Mouse (Mus musculus) midbrain, embryonic 16.5 days (tissue): ENCODE data around the gene Aida. TPM values are rescaled to one million over a fixed set of nuclear protein-coding genes. Genes with fewer than 3 reads are reported as not detected.
"Not testable (repeated sequence)": the region's sequence is repeated elsewhere in the genome, so short reads cannot be mapped to it uniquely, and the experiment has no call there.

Experiments used
- ATAC-seq: fragments of 200-750 bp; cut with Nextera tagmentation; 2 replicates; pipeline ENCODE4 v1.8.0; 2017; ENCODE audit warnings: moderate TSS enrichment
- H3K27ac ChIP-seq: fragments of 300-500 bp; sonication (generic); 2 replicates; pipeline ENCODE4 v1.5.1; 2014; ENCODE audit warnings: mild to moderate bottlenecking, low read length, mixed read lengths
- H3K27me3 ChIP-seq: fragments of 300-500 bp; sonication (generic); 2 replicates; pipeline ENCODE4 v1.6.1; 2014; ENCODE audit warnings: low read depth, low read length, mixed read lengths; ENCODE audit not compliant: control insufficient read depth, insufficient read depth
- H3K36me3 ChIP-seq: fragments of 300-500 bp; sonication (generic); 2 replicates; pipeline ENCODE4 v1.6.1; 2014; ENCODE audit warnings: mild to moderate bottlenecking, low read length, moderate library complexity, mixed read lengths; ENCODE audit not compliant: control insufficient read depth, insufficient read depth
- H3K4me1 ChIP-seq: fragments of 300-500 bp; sonication (generic); 2 replicates; pipeline ENCODE4 v1.6.1; 2014; ENCODE audit warnings: mild to moderate bottlenecking, low read length, mixed read lengths; ENCODE audit not compliant: control insufficient read depth, insufficient read depth
- H3K4me2 ChIP-seq: fragments of 300-500 bp; sonication (generic); 2 replicates; pipeline ENCODE4 v1.6.1; 2014; ENCODE audit warnings: mild to moderate bottlenecking, low read length, mixed read lengths
- H3K4me3 ChIP-seq: fragments of 300-500 bp; sonication (generic); 2 replicates; pipeline ENCODE4 v1.5.1; 2014; ENCODE audit warnings: low read depth, mild to moderate bottlenecking, low read length, moderate library complexity, mixed read lengths
- H3K9ac ChIP-seq: fragments of 300-500 bp; sonication (generic); 2 replicates; pipeline ENCODE4 v1.6.1; 2014; ENCODE audit warnings: low read depth, low read length, mixed read lengths
- H3K9me3 ChIP-seq: fragments of 300-500 bp; sonication (generic); replicated peaks from 2 replicates; pipeline ENCODE4 v1.6.1; 2014; ENCODE audit warnings: mild to moderate bottlenecking, low read length, mixed read lengths; ENCODE audit not compliant: control insufficient read depth, poor library complexity, severe bottlenecking
- WGBS: fragments of 180-500 bp; shearing (Covaris S2); extraction: QIAGEN DNeasy Blood & Tissue Kit; methylation state at CpG from one replicate; pipeline ENCODE4 v1.1.7; 2014; 5-methylcytosine and 5-hydroxymethylcytosine counted together
- polyA plus RNA-seq: library from polyadenylated mRNA; unstranded; fragments of >200 nt; fragmentation: Nextera tagmentation; extraction: Ambion mirVana; gene quantifications from 2 replicates; pipeline ENCODE4 v1.2.1, GENCODE M21; 2015

Aida gene
- polyA plus RNA-seq, 1 experiment from 2014 or later: 50.8 TPM

DNA sequence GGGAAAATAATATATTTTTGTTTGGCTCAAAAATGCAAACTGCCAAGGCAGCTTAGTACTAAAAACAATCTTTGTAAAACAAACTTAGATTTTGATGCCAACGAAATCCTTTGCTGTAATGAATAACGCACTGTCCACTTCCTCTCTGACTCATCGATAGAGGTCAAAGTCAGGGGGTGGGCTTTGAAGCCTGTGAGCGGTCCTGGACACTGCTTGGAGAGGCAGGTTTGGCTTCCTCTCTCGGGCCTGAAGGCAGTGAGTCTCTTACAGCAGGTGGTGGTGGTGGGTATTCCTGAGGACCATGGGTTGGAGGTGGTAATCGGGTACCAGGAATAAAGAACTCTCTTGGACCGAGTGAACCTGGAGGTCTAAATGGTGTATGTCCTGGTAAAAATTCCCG, 30.8 kb downstream of the Aida start:
- Histone ChIP-seq H3K36me3 (peaks cover 51% of the 10 kb centered on the region), H3K9me3 (no peaks in the 10 kb centered on the region), H3K4me2 (no peak overlapping the region), H3K27me3 (no peaks in the 10 kb centered on the region), H3K27ac (no peak overlapping the region), H3K9ac (no peak overlapping the region), H3K4me1 (no peaks in the 10 kb centered on the region), H3K4me3 (no peak overlapping the region)
- no peak for ATAC-seq
- 92% methylated on average over 8 of the region's 8 CpGs for WGBS

GRCm38 (mm10) chr1:183342902-183343301, 46.5 kb downstream of the Aida start:
- H3K9me3 ChIP-seq, H3K4me3 ChIP-seq, H3K4me2 ChIP-seq, H3K27ac ChIP-seq, H3K9ac ChIP-seq, H3K27me3 ChIP-seq, ATAC-seq: not testable (repeated sequence)
- WGBS: 96% methylated on average over 1 of the region's 1 CpGs
- peaks cover 11% of the 10 kb centered on the region for H3K36me3 ChIP-seq
- H3K4me1 ChIP-seq: peaks cover 15% of the 10 kb centered on the region

DNA sequence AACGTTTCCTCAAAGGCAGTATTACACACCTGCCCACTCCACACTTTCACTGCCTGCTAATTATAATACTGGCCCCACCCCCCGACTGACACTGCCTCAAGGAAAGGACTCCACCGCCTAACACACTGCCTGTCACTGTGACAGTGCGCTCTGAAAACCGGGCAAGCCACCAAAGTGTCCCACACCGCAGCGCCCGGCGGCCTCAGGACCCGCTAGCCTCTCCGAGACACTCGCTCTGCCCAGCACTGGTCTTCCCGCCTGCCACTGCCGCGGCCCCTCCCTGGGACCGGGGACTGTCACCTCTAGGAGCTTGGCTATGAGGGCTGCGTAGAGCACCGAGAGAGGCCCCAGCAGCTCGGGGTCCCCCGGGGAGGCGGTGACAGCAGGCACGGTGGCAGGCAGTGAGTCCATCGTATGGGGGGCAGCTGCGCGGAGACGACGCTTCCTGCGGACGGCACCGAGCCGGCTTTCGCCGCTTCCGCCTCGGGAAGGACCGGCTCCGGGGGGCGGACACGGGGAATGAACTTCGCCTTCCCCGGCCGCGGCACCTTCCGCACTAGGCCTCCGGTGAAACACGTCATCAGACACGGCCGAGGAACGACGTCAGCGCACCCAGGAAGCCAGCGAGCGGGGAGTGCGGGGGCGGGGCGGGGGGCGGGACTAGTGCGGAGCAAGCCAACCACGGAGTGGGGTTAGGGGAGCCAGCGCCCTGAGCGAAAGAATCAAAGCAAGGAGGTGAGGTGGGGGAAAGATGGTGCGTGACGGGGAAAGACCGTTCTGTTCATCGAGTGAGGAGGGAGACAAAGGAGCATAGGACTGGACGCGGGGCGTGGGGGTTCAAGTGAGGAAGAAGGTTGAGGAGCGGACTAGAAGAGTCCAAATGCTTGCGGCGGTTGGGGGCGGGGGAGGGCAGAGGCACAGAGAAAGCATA, 48.8 kb downstream of the Aida start:
- Histone ChIP-seq H3K9me3 (no peaks in the 10 kb centered on the region), H3K36me3 (peaks cover 10% of the 10 kb centered on the region; the same call in 1 of the 2 replicates), H3K4me2 (peak overlapping the region; percentile 97), H3K27me3 (no peaks in the 10 kb centered on the region), H3K27ac (peak overlapping the region; percentile 79), H3K9ac (peak overlapping the region; percentile 92), H3K4me3 (peak overlapping the region; percentile 98), H3K4me1 (peaks cover 15% of the 10 kb centered on the region)
- peak; percentile 97 for ATAC-seq
- WGBS: 1% methylated on average over 70 of the region's 72 CpGs

- Histone ChIP-seq H3K9ac (peak overlapping the region; percentile 92), H3K4me3 (peak overlapping the region; percentile 98), H3K9me3 (no peaks in the 10 kb centered on the region), H3K27me3 (no peaks in the 10 kb centered on the region), H3K4me1 (peaks cover 15% of the 10 kb centered on the region), H3K36me3 (peaks cover 8% of the 10 kb centered on the region; the same call in 1 of the 2 replicates), H3K4me2 (peak overlapping the region; percentile 97), H3K27ac (peak overlapping the region; percentile 79)
- 8% methylated on average over 10 of the region's 10 CpGs for WGBS
- peak; percentile 49; the same call in 1 of the 2 replicates for ATAC-seq
These were observed 49.4 kb downstream of the Aida start for GRCm38 (mm10) chr1:183345817-183346195.

GRCm38 (mm10) chr1:183349840-183350239, 53.5 kb downstream of the Aida start:
- 23% methylated on average over 6 of the region's 6 CpGs for WGBS
- Histone ChIP-seq H3K27me3 (no peaks in the 10 kb centered on the region), H3K4me1 (peaks cover 12% of the 10 kb centered on the region), H3K9me3 (no peaks in the 10 kb centered on the region), H3K36me3 (peaks cover 12% of the 10 kb centered on the region), H3K4me3 (no peak overlapping the region), H3K4me2 (no peak overlapping the region), H3K9ac (no peak overlapping the region), H3K27ac (no peak overlapping the region)
- no peak for ATAC-seq

GRCm38 (mm10) chr1:183358901-183359300, 62.5 kb downstream of the Aida start:
- Histone ChIP-seq H3K4me3 (no peak overlapping the region), H3K27me3 (no peaks in the 10 kb centered on the region), H3K4me2 (no peak overlapping the region), H3K36me3 (peaks cover 36% of the 10 kb centered on the region), H3K9ac (no peak overlapping the region), H3K4me1 (no peaks in the 10 kb centered on the region), H3K27ac (no peak overlapping the region), H3K9me3 (no peaks in the 10 kb centered on the region)
- no peak for ATAC-seq
- WGBS: 91% methylated on average over 3 of the region's 3 CpGs

- no peak overlapping the region for H3K4me3 ChIP-seq
- H3K4me2 ChIP-seq: no peak overlapping the region
- no peaks in the 10 kb centered on the region for H3K9me3 ChIP-seq
- WGBS: 96% methylated on average over 5 of the region's 5 CpGs
- H3K27me3 ChIP-seq: no peaks in the 10 kb centered on the region
- no peak for ATAC-seq
- no peak overlapping the region for H3K9ac ChIP-seq
- peaks cover 28% of the 10 kb centered on the region for H3K36me3 ChIP-seq
- no peaks in the 10 kb centered on the region for H3K4me1 ChIP-seq
- H3K27ac ChIP-seq: no peak overlapping the region
These were observed 65.9 kb downstream of the Aida start for GRCm38 (mm10) chr1:183362301-183362700.

GRCm38 (mm10) chr1:183362729-183363576, 66.6 kb downstream of the Aida start:
- 86% methylated on average over 14 of the region's 14 CpGs for WGBS
- no peaks in the 10 kb centered on the region for H3K27me3 ChIP-seq
- peaks cover 6% of the 10 kb centered on the region for H3K4me1 ChIP-seq
- H3K9ac ChIP-seq: no peak overlapping the region
- H3K9me3 ChIP-seq: no peaks in the 10 kb centered on the region
- no peak overlapping the region for H3K4me3 ChIP-seq
- no peak for ATAC-seq
- H3K4me2 ChIP-seq: no peak overlapping the region
- peaks cover 23% of the 10 kb centered on the region for H3K36me3 ChIP-seq
- no peak overlapping the region for H3K27ac ChIP-seq

DNA sequence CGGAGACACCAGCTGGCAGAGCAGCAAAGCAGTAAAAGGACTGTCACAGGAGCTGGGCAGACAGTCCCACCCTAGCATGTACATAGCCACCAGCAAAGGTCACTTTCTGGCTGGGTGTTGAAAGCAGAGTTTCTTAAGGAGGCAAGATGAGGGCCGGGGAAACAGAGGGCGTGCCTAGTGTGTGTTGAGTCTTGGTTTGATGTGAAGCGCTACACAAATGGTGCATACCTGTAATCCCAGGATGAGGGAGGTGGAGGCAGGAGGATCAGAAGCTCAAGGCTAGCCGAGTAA, 67.1 kb downstream of the Aida start:
- H3K36me3 ChIP-seq: peaks cover 20% of the 10 kb centered on the region
- ATAC-seq: no peak
- peaks cover 11% of the 10 kb centered on the region for H3K4me1 ChIP-seq
- no peaks in the 10 kb centered on the region for H3K27me3 ChIP-seq
- no peak overlapping the region for H3K4me2 ChIP-seq
- no peaks in the 10 kb centered on the region for H3K9me3 ChIP-seq
- 96% methylated on average over 5 of the region's 5 CpGs for WGBS
- no peak overlapping the region for H3K27ac ChIP-seq
- H3K9ac ChIP-seq: no peak overlapping the region
- H3K4me3 ChIP-seq: no peak overlapping the region
